Mouse (Mus musculus) G1E (cell line): Measurements from ENCODE around the gene Itga4.

Experiments
- CTCF ChIP-seq: IDR thresholded peaks from 2 replicates; pipeline ENCODE4 v1.5.1; 2012; ENCODE audit warnings: low read depth, low read length, inconsistent platforms, mixed read lengths
- GATA1 ChIP-seq: IDR thresholded peaks from 2 replicates; pipeline ENCODE4 v1.6.1; 2012; ENCODE audit warnings: borderline replicate concordance, low read length, inconsistent platforms, mixed read lengths
- POLR2AphosphoS5 ChIP-seq: IDR thresholded peaks from 2 replicates; pipeline ENCODE4 v1.6.1; 2012; ENCODE audit warnings: low read depth, low read length, inconsistent platforms; ENCODE audit not compliant: insufficient replicate concordance
- TAL1 ChIP-seq: conservative IDR thresholded peaks from 2 replicates; pipeline ENCODE4 v1.6.1; 2012; ENCODE audit warnings: low read depth, low read length, inconsistent platforms, mixed read lengths

DNA sequence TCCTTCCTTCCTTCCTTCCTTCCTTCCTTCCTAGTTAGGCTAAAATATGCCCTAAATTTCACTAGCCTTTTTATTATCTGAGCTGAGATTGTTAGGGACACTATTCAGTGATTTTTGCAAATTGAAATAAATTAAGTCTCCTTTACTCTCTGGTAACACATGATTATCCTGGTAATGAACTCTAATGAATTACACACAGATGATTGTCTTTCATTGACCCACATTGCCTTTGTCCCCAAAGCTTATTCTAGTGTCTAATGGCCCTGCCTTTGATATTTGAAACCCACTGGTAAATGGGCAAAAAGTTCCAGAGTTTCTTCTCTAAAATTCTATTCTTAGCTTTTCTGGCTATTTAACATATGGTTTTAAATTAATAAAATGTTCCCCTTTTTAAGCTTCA is 23.4 kb downstream of the Itga4 start:
- no peak for TF ChIP-seq CTCF
- no peak for TF ChIP-seq GATA1
- no peak for TF ChIP-seq POLR2AphosphoS5
- TF ChIP-seq TAL1 = no peak
